In genomic region chr1:127915802-127916201, GRCm38 (mm10) we compare ENCODE assay signal across 23 mouse cellular contexts.
"Had no signal": no experiment of that assay in that cellular context is flagged by ENCODE, and none has a peak within 500 bp of the region (broad histone marks: within the 10 kb centered on the region; RNA-seq: fewer than 3 reads in every experiment).

No protein-coding gene starts in this region.

- H3K27ac ChIP-seq: kidney, embryonic 15.5 days; limb, embryonic 12.5 days; limb, embryonic 15.5 days; liver, embryonic 14.5 days; macrophage; midbrain, embryonic 13.5 days; neural tube, embryonic 13.5 days had no signal

- ATAC-seq: inflammation-experienced regulatory T-cells, adult 6 months; liver, postnatal 0 days; midbrain, embryonic 13.5 days; midbrain, embryonic 16.5 days had no signal

- H3K9ac ChIP-seq: kidney, embryonic 15.5 days; limb, embryonic 12.5 days; limb, embryonic 15.5 days; liver, embryonic 14.5 days; liver, postnatal 0 days; midbrain, embryonic 13.5 days; neural tube, embryonic 13.5 days had no signal

- H3K9me3 ChIP-seq: kidney, embryonic 15.5 days; limb, embryonic 12.5 days; limb, embryonic 15.5 days; midbrain, embryonic 13.5 days; neural tube, embryonic 13.5 days had no signal

- DNase-seq: kidney, adult 11 months; kidney, adult 8-10 months; kidney, postnatal 10 days; kidney, postnatal 4 days; left cerebral cortex, postnatal 4 days; liver, postnatal 0 days; lung, postnatal 10 days; retina, postnatal 1 day; right cerebral cortex, postnatal 25 days; spleen, adult 18-20 months; thymus, adult 18-20 months; thymus, postnatal 36 days had no signal

- H3K4me1 ChIP-seq: kidney, embryonic 15.5 days; limb, embryonic 12.5 days; limb, embryonic 15.5 days; midbrain, embryonic 13.5 days; neural tube, embryonic 13.5 days had no signal

- H3K4me2 ChIP-seq: kidney, embryonic 15.5 days; limb, embryonic 12.5 days; limb, embryonic 15.5 days; liver, embryonic 11.5 days; midbrain, embryonic 13.5 days; neural tube, embryonic 13.5 days had no signal

- H3K27me3 ChIP-seq: kidney, embryonic 15.5 days; limb, embryonic 12.5 days; limb, embryonic 15.5 days; midbrain, embryonic 13.5 days; neural tube, embryonic 13.5 days had no signal

- H3K4me3 ChIP-seq: kidney, embryonic 15.5 days; limb, embryonic 12.5 days; limb, embryonic 15.5 days; midbrain, embryonic 13.5 days; myocyte; neural tube, embryonic 13.5 days had no signal
